In the genomic region with DNA sequence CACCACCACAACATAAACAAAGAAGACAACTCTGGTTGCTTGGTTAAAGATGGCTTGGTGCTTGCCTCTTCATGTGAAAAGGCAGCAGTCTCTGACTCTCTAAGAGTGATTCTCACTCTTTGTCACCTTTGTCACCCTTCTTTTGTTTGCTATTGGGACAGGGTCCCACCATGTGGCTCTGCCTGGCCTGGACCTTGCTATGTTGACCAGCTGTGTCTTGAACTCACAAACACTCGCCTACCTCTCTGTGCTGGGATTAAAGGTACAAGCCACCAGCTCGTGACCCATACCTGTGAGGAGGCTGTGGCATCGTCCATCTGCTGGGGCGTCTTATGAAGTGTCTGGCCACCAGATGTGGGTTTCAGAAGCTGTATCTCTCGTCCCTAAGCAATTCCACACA, we compare ENCODE assay signal across 25 mouse cellular contexts. TPM values are rescaled to one million over a fixed set of nuclear protein-coding genes. Genes with fewer than 3 reads are reported as not detected.
A peak's percentile ranks its signal among the peaks of the same experiment; 100 is the strongest.
DNase-seq lines count a peak whose midpoint lies in the region; ATAC-seq and TF ChIP-seq lines count a peak whose summit lies in the region.
"Had no signal": no experiment of that assay in that cellular context is flagged by ENCODE, and none has a peak within 500 bp of the region (broad histone marks: within the 10 kb centered on the region; RNA-seq: fewer than 3 reads in every experiment).

No protein-coding gene starts in this region.

- TF ChIP-seq POLR2A in liver, adult 2 months (IDR thresholded peaks at IDR 0.05; ENCODE audit: extremely low read depth, insufficient read depth, low read length) = no peak
- TF ChIP-seq POLR2A in myocyte (IDR thresholded peaks at IDR 0.05; ENCODE audit: insufficient read length, low read depth) = no peak

- ATAC-seq in liver, embryonic 11.5 days (replicated peaks; ENCODE audit: low FRiP score) = no peak
- peak; percentile 26 for ATAC-seq in Patski
- no peak for ATAC-seq in monocyte, adult 5-6 weeks (replicated peaks; ENCODE audit: insufficient number of reproducible peaks, low FRiP score, low TSS enrichment, poor library complexity, severe bottlenecking)
- ATAC-seq: CD4-positive, CD25-positive, alpha-beta regulatory T cell, adult 4 months; forebrain, embryonic 15.5 days had no signal

- TF ChIP-seq CTCF in liver, adult 2 months (IDR thresholded peaks at IDR 0.05; ENCODE audit: low read depth, low read length) = no peak
- TF ChIP-seq CTCF in Patski (IDR thresholded peaks at IDR 0.05) = no peak

- H3K4me1 ChIP-seq in liver, adult 2 months (ENCODE audit: control insufficient read depth, insufficient read depth, low read length) = peaks cover 26% of the 10 kb centered on the region
- no peaks in the 10 kb centered on the region for H3K4me1 ChIP-seq in liver, embryonic 11.5 days (replicated peaks; ENCODE audit: control insufficient read depth, insufficient read depth, low read length)
- H3K4me1 ChIP-seq in limb, embryonic 10.5 days = peaks cover 15% of the 10 kb centered on the region
- H3K4me1 ChIP-seq: embryonic facial prominence, embryonic 10.5 days; forebrain, embryonic 12.5 days; forebrain, embryonic 15.5 days; hindbrain, embryonic 12.5 days; hindbrain, embryonic 15.5 days had no signal

- H3K79me2 ChIP-seq in liver, adult 2 months (ENCODE audit: control insufficient read depth, insufficient read depth, low read length) = no peaks in the 10 kb centered on the region
- H3K79me2 ChIP-seq in myocyte (ENCODE audit: control insufficient read depth, insufficient read depth) = no peaks in the 10 kb centered on the region

- H3K36me3 ChIP-seq in liver, adult 2 months (ENCODE audit: control insufficient read depth, insufficient read depth, low read length) = peaks cover 2% of the 10 kb centered on the region; the same call in 1 of the 2 replicates
- H3K36me3 ChIP-seq in liver, embryonic 11.5 days (ENCODE audit: control insufficient read depth, insufficient read depth, low read length) = peaks cover 2% of the 10 kb centered on the region; the same call in 1 of the 2 replicates
- peaks cover 13% of the 10 kb centered on the region for H3K36me3 ChIP-seq in limb, embryonic 10.5 days
- H3K36me3 ChIP-seq in myocyte (ENCODE audit: control insufficient read depth, insufficient read depth) = no peaks in the 10 kb centered on the region

- H3K27me3 ChIP-seq in liver, adult 2 months (ENCODE audit: control insufficient read depth, insufficient read depth, low read length) = no peaks in the 10 kb centered on the region
- H3K27me3 ChIP-seq in liver, embryonic 11.5 days (replicated peaks; ENCODE audit: control insufficient read depth, insufficient read depth, low read length) = no peaks in the 10 kb centered on the region; the same call in 1 of the 2 replicates
- H3K27me3 ChIP-seq in Patski (no peaks in the 10 kb centered on the region), myocyte (ENCODE audit: control insufficient read depth, insufficient read depth, insufficient read length) (no peaks in the 10 kb centered on the region)
- H3K27me3 ChIP-seq in limb, embryonic 10.5 days (ENCODE audit: low read depth, poor library complexity, severe bottlenecking) = no peaks in the 10 kb centered on the region
- H3K27me3 ChIP-seq: embryonic facial prominence, embryonic 13.5 days; forebrain, embryonic 12.5 days; forebrain, embryonic 15.5 days; hindbrain, embryonic 12.5 days; hindbrain, embryonic 15.5 days had no signal

- in situ Hi-C loops in Patski (cut with MboI; ENCODE audit: low pct_unique_long_range_greater_than_20kb) = no loop called here

- H3K27ac ChIP-seq in liver, adult 2 months (replicated peaks; ENCODE audit: insufficient read depth, low read depth, low read length) = peak overlapping the region; percentile 4; the same call in 1 of the 2 replicates
- no peak overlapping the region for H3K27ac ChIP-seq in liver, embryonic 11.5 days (ENCODE audit: low read depth, low read length)
- 0 out of 2 replicates have a peak overlapping the region, but pooled peaks have one; percentile 19 for H3K27ac ChIP-seq in limb, embryonic 10.5 days
- H3K27ac ChIP-seq: embryonic facial prominence, embryonic 10.5 days; embryonic facial prominence, embryonic 13.5 days; forebrain, embryonic 12.5 days; forebrain, embryonic 15.5 days; hindbrain, embryonic 12.5 days; hindbrain, embryonic 15.5 days had no signal

- peak; percentile 67 for DNase-seq in liver, adult 2 months (ENCODE audit: extremely low read depth, low read depth, low spot score)
- no peak for DNase-seq in liver, embryonic 11.5 days (ENCODE audit: low spot score)
- DNase-seq in Patski (ENCODE audit: low read depth, low spot score) = no peak
- DNase-seq in limb, embryonic 10.5 days (ENCODE audit: low spot score) = no peak
- DNase-seq in Muller cell, postnatal 12 days (ENCODE audit: inconsistent ontology term) = no peak
- DNase-seq: adrenal gland, postnatal 10 days; adrenal gland, postnatal 36 days; cerebellum, adult 18-20 months; cerebellum, adult 9-10 months; cerebellum, postnatal 14 days; gastrocnemius, postnatal 10 days; gastrocnemius, postnatal 36 days had no signal

- POLR2A ChIA-PET in Patski (lab: Charles Lee) = interaction anchor here (1.2 kb wide), 1 partner anchor 11 kb away, joined by 3 read pairs; no protein-coding TSS in a partner anchor

- no peaks in the 10 kb centered on the region for H3K9me3 ChIP-seq in liver, embryonic 11.5 days (ENCODE audit: control insufficient read depth, low read length)
- no peaks in the 10 kb centered on the region for H3K9me3 ChIP-seq in limb, embryonic 10.5 days (replicated peaks)
- H3K9me3 ChIP-seq: embryonic facial prominence, embryonic 10.5 days; embryonic facial prominence, embryonic 13.5 days; forebrain, embryonic 12.5 days; forebrain, embryonic 15.5 days; hindbrain, embryonic 12.5 days; hindbrain, embryonic 15.5 days had no signal

- no peak overlapping the region for H3K4me2 ChIP-seq in liver, embryonic 11.5 days
- no peak overlapping the region for H3K4me2 ChIP-seq in myocyte (ENCODE audit: low read depth)
- H3K4me2 ChIP-seq: embryonic facial prominence, embryonic 13.5 days; forebrain, embryonic 12.5 days; forebrain, embryonic 15.5 days; heart, embryonic 11.5 days; hindbrain, embryonic 12.5 days; hindbrain, embryonic 15.5 days had no signal

- no peak overlapping the region for H3K4me3 ChIP-seq in liver, adult 2 months (ENCODE audit: insufficient read depth, low read depth, low read length)
- no peak overlapping the region for H3K4me3 ChIP-seq in liver, embryonic 11.5 days (ENCODE audit: low read depth, low read length)
- no peak overlapping the region for H3K4me3 ChIP-seq in limb, embryonic 10.5 days
- no peak overlapping the region for H3K4me3 ChIP-seq in myocyte
- H3K4me3 ChIP-seq: embryonic facial prominence, embryonic 10.5 days; embryonic facial prominence, embryonic 13.5 days; erythroblast, embryonic 14.5 days; forebrain, embryonic 12.5 days; forebrain, embryonic 15.5 days; hindbrain, embryonic 12.5 days; hindbrain, embryonic 15.5 days had no signal

- CTCF ChIA-PET in Patski (lab: Charles Lee) = interaction anchor here (0.8 to 1.2 kb wide), 3 partner anchors 12 to 104 kb away, joined by 3 read pairs; no protein-coding TSS in a partner anchor

- WGBS in liver, adult 2 months = 41% methylated on average over 5 of the region's 5 CpGs
- WGBS in liver, embryonic 11.5 days = 63% methylated on average over 5 of the region's 5 CpGs
- 32% methylated on average over 5 of the region's 5 CpGs for WGBS in limb, embryonic 10.5 days

- no peak overlapping the region for H3ac ChIP-seq in myocyte (ENCODE audit: control insufficient read depth, insufficient read length)

- no peak overlapping the region for H3K9ac ChIP-seq in liver, adult 2 months (ENCODE audit: low read depth, low read length)
- no peak overlapping the region for H3K9ac ChIP-seq in liver, embryonic 11.5 days (ENCODE audit: low read depth, low read length)
- H3K9ac ChIP-seq: forebrain, embryonic 12.5 days; forebrain, embryonic 15.5 days; hindbrain, embryonic 12.5 days; hindbrain, embryonic 15.5 days had no signal

TF ChIP-seq in myocyte, 11 proteins besides CTCF, POLR2A, EP300 and RAD21:
- TF ChIP-seq POLR2AphosphoS2 (IDR thresholded peaks at IDR 0.05; ENCODE audit: insufficient read length, low read depth) = peak; percentile 57
- no peak for TF ChIP-seq SRF (IDR thresholded peaks at IDR 0.05; ENCODE audit: control insufficient read depth, insufficient read length, low read depth)

RNA-seq across cellular contexts. Expression of a gene that starts 30.8 kb away (rescaled TPM):
- total RNA-seq in liver, adult 2 months (2014; rRNA removed) = 1.8 and 1.9 TPM in 2 replicates
- polyA plus RNA-seq in liver, adult 2 months (2012; rRNA removed) = 0.47 and 0.87 TPM in 2 replicates
- polyA plus RNA-seq in liver, embryonic 11.5 days (2014; fragmentation: Nextera tagmentation; extraction: Ambion mirVana) = 3.3 and 4.0 TPM in 2 replicates
- polyA plus RNA-seq in Patski (2021) (7.9 TPM), myocyte (2012; fragmentation: generic; extraction: Trizol) (2.7 TPM)
- 3.0 and 5.1 TPM in 2 replicates for polyA plus RNA-seq in limb, embryonic 10.5 days (2016; fragmentation: Nextera tagmentation; extraction: Ambion mirVana)
- 2.1 to 6.5 TPM (median 2.1 TPM) in 3 replicates for total RNA-seq in monocyte, adult 5-6 weeks (2017)

RNA-seq across cellular contexts. Expression of a gene that starts 32.9 kb away (rescaled TPM):
- 50.8 and 60.9 TPM in 2 replicates for total RNA-seq in liver, adult 2 months (2014; rRNA removed)
- polyA plus RNA-seq in liver, adult 2 months (2012; rRNA removed) = 75.6 and 93.7 TPM in 2 replicates
- 3.1 and 3.8 TPM in 2 replicates for polyA plus RNA-seq in liver, embryonic 11.5 days (2014; fragmentation: Nextera tagmentation; extraction: Ambion mirVana)
- 126 TPM for polyA plus RNA-seq in Patski (2021)
- 2.0 and 2.2 TPM in 2 replicates for polyA plus RNA-seq in limb, embryonic 10.5 days (2016; fragmentation: Nextera tagmentation; extraction: Ambion mirVana)
- 96.3 TPM for polyA plus RNA-seq in myocyte (2012; fragmentation: generic; extraction: Trizol)
- 27.3 to 30.6 TPM (median 30.3 TPM) in 3 replicates for total RNA-seq in monocyte, adult 5-6 weeks (2017)

RNA-seq across cellular contexts. Expression of a gene that starts 33.3 kb away (rescaled TPM):
- 14.1 and 18.4 TPM in 2 replicates for total RNA-seq in liver, adult 2 months (2014; rRNA removed)
- polyA plus RNA-seq in liver, adult 2 months (2012; rRNA removed) = 19.5 and 29.9 TPM in 2 replicates
- polyA plus RNA-seq in liver, embryonic 11.5 days (2014; fragmentation: Nextera tagmentation; extraction: Ambion mirVana) = 0.96 and 1.1 TPM in 2 replicates
- polyA plus RNA-seq in Patski (2021) = 2.5 TPM
- polyA plus RNA-seq in limb, embryonic 10.5 days (2016; fragmentation: Nextera tagmentation; extraction: Ambion mirVana) = 1.1 and 1.2 TPM in 2 replicates
- 1.1 TPM for polyA plus RNA-seq in myocyte (2012; fragmentation: generic; extraction: Trizol)
- 0.53 TPM in 1 of 3 replicates, not detected in the others for total RNA-seq in monocyte, adult 5-6 weeks (2017)
- total RNA-seq: granulocyte monocyte progenitor cell, adult 5-6 weeks; hematopoietic stem cell, adult 5-6 weeks had no signal
- polyA plus RNA-seq: erythroblast, embryonic 14.5 days had no signal

RNA-seq across cellular contexts. Expression of a gene that starts 45.4 kb away (rescaled TPM):
- total RNA-seq in liver, adult 2 months (2014; rRNA removed) = 2.3 and 3.0 TPM in 2 replicates
- 14.7 and 16.9 TPM in 2 replicates for polyA plus RNA-seq in liver, adult 2 months (2012; rRNA removed)
- polyA plus RNA-seq in liver, embryonic 11.5 days (2014; fragmentation: Nextera tagmentation; extraction: Ambion mirVana) = 10.4 and 13.1 TPM in 2 replicates
- polyA plus RNA-seq in Patski (2021) (22.2 TPM), myocyte (2012; fragmentation: generic; extraction: Trizol) (11.9 TPM)
- 8.9 and 11.6 TPM in 2 replicates for polyA plus RNA-seq in limb, embryonic 10.5 days (2016; fragmentation: Nextera tagmentation; extraction: Ambion mirVana)
- 8.9 to 20.6 TPM (median 15.7 TPM) in 3 replicates for total RNA-seq in monocyte, adult 5-6 weeks (2017)

Comparison
In these comparisons a context has a peak if more than half of its experiments do, and no peak if none do; other contexts are left out.
1. RNA of a gene that starts 32.9 kb away (polyA plus RNA-seq): 126 TPM in Patski (single experiment), 96.3 TPM in myocyte (single experiment) and 75.6 to 93.7 TPM in liver, adult 2 months; 3.1 to 3.8 TPM in liver, embryonic 11.5 days and 2.0 to 2.2 TPM in limb, embryonic 10.5 days; every median in the first group is over 10 times any median in the second.